Mouse (Mus musculus) kidney, embryonic 16.5 days (tissue): ENCODE measurements at regions not wholly inside any gene's neighbourhood (a gene's known extent, or its start where the extent isn't known, plus 50 kb on each side); places are given as distances from the start of the nearest gene placed in this dataset.
"Not testable (repeated sequence)": the region's sequence is repeated elsewhere in the genome, so short reads cannot be mapped to it uniquely, and the experiment has no call there.

ENCODE experiments used
- ATAC-seq: fragments of 200-750 bp; cut with Nextera tagmentation; 2 replicates; pipeline ENCODE4 v1.8.0; 2017; ENCODE audit warnings: moderate TSS enrichment; ENCODE audit not compliant: low FRiP score, low TSS enrichment
- H3K27ac ChIP-seq: fragments of 300-500 bp; sonication (generic); 2 replicates; pipeline ENCODE4 v1.5.1; 2014; ENCODE audit warnings: low read length
- H3K27me3 ChIP-seq: fragments of 300-500 bp; sonication (generic); 2 replicates; pipeline ENCODE4 v1.6.1; 2014; ENCODE audit warnings: low read length, control low read depth, mixed read lengths; ENCODE audit not compliant: insufficient read depth
- H3K36me3 ChIP-seq: fragments of 300-500 bp; sonication (generic); 2 replicates; pipeline ENCODE4 v1.6.1; 2014; ENCODE audit warnings: low read length, control low read depth, mixed read lengths; ENCODE audit not compliant: insufficient read depth
- H3K4me1 ChIP-seq: fragments of 300-500 bp; sonication (generic); 2 replicates; pipeline ENCODE4 v1.6.1; 2014; ENCODE audit warnings: low read length, control low read depth, mixed read lengths; ENCODE audit not compliant: insufficient read depth
- H3K4me2 ChIP-seq: fragments of 300-500 bp; sonication (generic); replicated peaks from 2 replicates; pipeline ENCODE4 v1.6.1; 2014; ENCODE audit warnings: low read depth, low read length
- H3K4me3 ChIP-seq: fragments of 300-500 bp; sonication (generic); 2 replicates; pipeline ENCODE4 v1.5.1; 2014; ENCODE audit warnings: mild to moderate bottlenecking, low read length
- H3K9ac ChIP-seq: fragments of 300-500 bp; sonication (generic); replicated peaks from 2 replicates; pipeline ENCODE4 v1.6.1; 2014; ENCODE audit warnings: low read length
- H3K9me3 ChIP-seq: fragments of 300-500 bp; sonication (generic); 2 replicates; pipeline ENCODE4 v1.6.1; 2016; ENCODE audit warnings: low read length, control low read depth
- WGBS: fragments of 180-500 bp; shearing (Covaris S2); extraction: QIAGEN DNeasy Blood & Tissue Kit; methylation state at CpG from one replicate; pipeline ENCODE4 v1.1.7; 2014; 5-methylcytosine and 5-hydroxymethylcytosine counted together

GRCm38 (mm10) chrX:82249456-82249855 is 699.2 kb upstream of the Dmd start:
- 78% methylated on average over 1 of the region's 1 CpGs for WGBS
- H3K9ac ChIP-seq, H3K4me2 ChIP-seq, H3K27ac ChIP-seq, H3K36me3 ChIP-seq, H3K4me1 ChIP-seq, ATAC-seq, H3K9me3 ChIP-seq, H3K4me3 ChIP-seq, H3K27me3 ChIP-seq: not testable (repeated sequence)

- WGBS = 78% methylated on average over 4 of the region's 4 CpGs
Observed at GRCm38 (mm10) chrX:82282376-82282775, 666.3 kb upstream of the Dmd start.

GRCm38 (mm10) chrX:82310764-82311492 is 637.7 kb upstream of the Dmd start:
- Histone ChIP-seq H3K36me3 (no peaks in the 10 kb centered on the region), H3K4me1 (no peaks in the 10 kb centered on the region), H3K4me2 (peak overlapping the region; percentile 45), H3K27me3 (no peaks in the 10 kb centered on the region), H3K9me3 (no peaks in the 10 kb centered on the region), H3K4me3 (peak overlapping the region; percentile 25), H3K9ac (no peak overlapping the region), H3K27ac (no peak overlapping the region)
- ATAC-seq = no peak
- 31% methylated on average over 18 of the region's 18 CpGs for WGBS

More at GRCm38 (mm10) chrX:82282376-82282775, 666.3 kb upstream of the Dmd start:
- not testable (repeated sequence) for H3K4me1 ChIP-seq, H3K9me3 ChIP-seq, H3K4me2 ChIP-seq, H3K9ac ChIP-seq, H3K27me3 ChIP-seq, H3K36me3 ChIP-seq, H3K4me3 ChIP-seq, ATAC-seq, H3K27ac ChIP-seq
